Mouse (Mus musculus) limb, embryonic 14.5 days (tissue): ENCODE results near the gene Kazn. TPM values are rescaled to one million over a fixed set of nuclear protein-coding genes. Genes with fewer than 3 reads are reported as not detected.

Experiments used
- ATAC-seq: fragments of 200-750 bp; cut with Nextera tagmentation; 2 replicates; pipeline ENCODE4 v1.8.0; 2017; ENCODE audit warnings: low read depth, moderate number of reproducible peaks, moderate TSS enrichment; ENCODE audit not compliant: low FRiP score
- DNase-seq: peaks from one replicate; pipeline ENCODE4 v3.0.0-alpha.2; 2015; ENCODE audit warnings: low spot score
- H3K27ac ChIP-seq: fragments of 300-500 bp; sonication (generic); replicated peaks from 2 replicates; pipeline ENCODE4 v1.5.1; 2014; ENCODE audit warnings: low read depth, mild to moderate bottlenecking, low read length, moderate library complexity, mixed read lengths
- H3K27me3 ChIP-seq: fragments of 300-500 bp; sonication (generic); 2 replicates; pipeline ENCODE4 v1.6.1; 2014; ENCODE audit warnings: low read length, mixed read lengths; ENCODE audit not compliant: control insufficient read depth, insufficient read depth
- H3K36me3 ChIP-seq: fragments of 300-500 bp; sonication (generic); 2 replicates; pipeline ENCODE4 v1.6.1; 2014; ENCODE audit warnings: mild to moderate bottlenecking, low read length, moderate library complexity, mixed read lengths; ENCODE audit not compliant: control insufficient read depth, insufficient read depth
- H3K4me1 ChIP-seq: fragments of 300-500 bp; sonication (generic); 2 replicates; pipeline ENCODE4 v1.6.1; 2014; ENCODE audit warnings: antibody characterized with exemption, low read length, mixed read lengths; ENCODE audit not compliant: control insufficient read depth, insufficient read depth
- H3K4me2 ChIP-seq: fragments of 300-500 bp; sonication (generic); replicated peaks from 2 replicates; pipeline ENCODE4 v1.6.1; 2014; ENCODE audit warnings: low read depth, mild to moderate bottlenecking, low read length, moderate library complexity; ENCODE audit not compliant: severe bottlenecking
- H3K4me3 ChIP-seq: fragments of 300-500 bp; sonication (generic); replicated peaks from 2 replicates; pipeline ENCODE4 v1.5.1; 2014; ENCODE audit warnings: low read length
- H3K9ac ChIP-seq: fragments of 300-500 bp; sonication (generic); 2 replicates; pipeline ENCODE4 v1.6.1; 2014; ENCODE audit warnings: mild to moderate bottlenecking, low read depth, low read length, moderate library complexity; ENCODE audit not compliant: severe bottlenecking
- H3K9me3 ChIP-seq: fragments of 300-500 bp; sonication (generic); 2 replicates; pipeline ENCODE4 v1.6.1; 2016; ENCODE audit warnings: low read length; ENCODE audit not compliant: control insufficient read depth
- POLR2A ChIP-seq: fragments of 200-500 bp; IDR thresholded peaks from 2 replicates; pipeline ENCODE4 v1.8.0; 2012; ENCODE audit warnings: inconsistent platforms, mild to moderate bottlenecking, moderate library complexity, borderline replicate concordance; ENCODE audit not compliant: insufficient read depth, insufficient read length; ENCODE audit errors: extremely low read depth
- WGBS: fragments of 180-500 bp; shearing (Covaris S2); extraction: QIAGEN DNeasy Blood & Tissue Kit; methylation state at CpG from one replicate; pipeline ENCODE4 v1.1.7; 2014; 5-methylcytosine and 5-hydroxymethylcytosine counted together
- polyA plus RNA-seq, 2 experiments: library from polyadenylated mRNA; depleted of rRNA in 1 of 2; stranded (reverse) in 1 of 2; unstranded in 1 of 2; fragments of >200 nt; fragmentation: Nextera tagmentation in 1 of 2; extraction: Ambion mirVana in 1 of 2; gene quantifications; 2 replicates each; pipeline versions ENCODE4 v1.2.1 to v1.2.3; 2012 to 2014

The Kazn gene
- polyA plus RNA-seq, 2 experiments, result 12.7 to 31.3 TPM

GRCm38 (mm10) chr4:142143290-142143689 lies 95.9 kb downstream of the Kazn start:
- ATAC-seq (no peak), DNase-seq (no peak)
- Histone ChIP-seq H3K4me2 (no peak overlapping the region), H3K9me3 (no peaks in the 10 kb centered on the region), H3K9ac (no peak overlapping the region), H3K4me1 (no peaks in the 10 kb centered on the region), H3K27me3 (no peaks in the 10 kb centered on the region), H3K27ac (no peak overlapping the region), H3K36me3 (peaks cover 44% of the 10 kb centered on the region), H3K4me3 (no peak overlapping the region)
- WGBS, result 80% methylated on average over 6 of the region's 6 CpGs
- no peak for TF ChIP-seq POLR2A

GRCm38 (mm10) chr4:142139729-142140128 lies 99.5 kb downstream of the Kazn start:
- Histone ChIP-seq H3K27ac (no peak overlapping the region), H3K4me3 (no peak overlapping the region), H3K4me2 (no peak overlapping the region), H3K4me1 (no peaks in the 10 kb centered on the region), H3K9me3 (no peaks in the 10 kb centered on the region), H3K36me3 (peaks cover 11% of the 10 kb centered on the region; the same call in 1 of the 2 replicates), H3K9ac (no peak overlapping the region), H3K27me3 (no peaks in the 10 kb centered on the region)
- no peak for DNase-seq
- WGBS, result 66% methylated on average over 5 of the region's 5 CpGs
- ATAC-seq, result no peak
- no peak for TF ChIP-seq POLR2A

- H3K9me3 ChIP-seq, result no peaks in the 10 kb centered on the region
- DNase-seq (no peak), ATAC-seq (no peak)
- H3K27me3 ChIP-seq, result no peaks in the 10 kb centered on the region
- no peaks in the 10 kb centered on the region for H3K4me1 ChIP-seq
- WGBS, result 40% methylated on average over 9 of the region's 9 CpGs
- H3K4me2 ChIP-seq, result no peak overlapping the region
- H3K36me3 ChIP-seq, result 0 out of 2 replicates have a peak, but pooled peaks cover 3% of the 10 kb centered on the region
- TF ChIP-seq POLR2A, result no peak
- no peak overlapping the region for H3K27ac ChIP-seq
- no peak overlapping the region for H3K4me3 ChIP-seq
- H3K9ac ChIP-seq, result no peak overlapping the region
These were observed 100.7 kb downstream of the Kazn start for GRCm38 (mm10) chr4:142138356-142139099.

- Histone ChIP-seq H3K4me3 (no peak overlapping the region), H3K27ac (no peak overlapping the region), H3K9me3 (no peaks in the 10 kb centered on the region), H3K27me3 (no peaks in the 10 kb centered on the region), H3K4me1 (no peaks in the 10 kb centered on the region), H3K4me2 (no peak overlapping the region), H3K9ac (no peak overlapping the region), H3K36me3 (no peaks in the 10 kb centered on the region)
- no peak for DNase-seq
- 84% methylated on average over 10 of the region's 10 CpGs for WGBS
- no peak for ATAC-seq
- TF ChIP-seq POLR2A, result no peak
These were observed 102.3 kb downstream of the Kazn start for GRCm38 (mm10) chr4:142136766-142137503.

GRCm38 (mm10) chr4:142135515-142135914 lies 103.7 kb downstream of the Kazn start:
- Histone ChIP-seq H3K9ac (no peak overlapping the region), H3K27ac (no peak overlapping the region), H3K9me3 (no peaks in the 10 kb centered on the region), H3K4me2 (no peak overlapping the region), H3K27me3 (no peaks in the 10 kb centered on the region), H3K4me3 (no peak overlapping the region), H3K36me3 (no peaks in the 10 kb centered on the region), H3K4me1 (peaks cover 4% of the 10 kb centered on the region)
- 88% methylated on average over 2 of the region's 2 CpGs for WGBS
- ATAC-seq, result no peak
- TF ChIP-seq POLR2A, result no peak
- no peak for DNase-seq
